Mouse (Mus musculus) cerebellum, adult 2 months (tissue): ENCODE data around the gene Gtpbp1. TPM values are rescaled to one million over a fixed set of nuclear protein-coding genes. Genes with fewer than 3 reads are reported as not detected.

ENCODE experiments used
- DNase-seq, 2 experiments: peaks; one replicate each; pipeline ENCODE4 v3.0.0; 2021
- H3K27ac ChIP-seq: fragments of 200-500 bp; 2 replicates; pipeline ENCODE4 v1.5.1; 2012; ENCODE audit warnings: low read length, control low read depth, inconsistent platforms; ENCODE audit not compliant: insufficient read depth
- H3K27me3 ChIP-seq: fragments of 200-500 bp; 2 replicates; pipeline ENCODE4 v1.6.1; 2012; ENCODE audit warnings: inconsistent platforms, mild to moderate bottlenecking, low read length, moderate library complexity; ENCODE audit not compliant: control insufficient read depth, insufficient read depth
- H3K4me1 ChIP-seq: fragments of 200-500 bp; 2 replicates; pipeline ENCODE4 v1.6.1; 2011; ENCODE audit warnings: low read length; ENCODE audit not compliant: control insufficient read depth, insufficient read depth
- H3K4me3 ChIP-seq: fragments of 200-500 bp; replicated peaks from 2 replicates; pipeline ENCODE3; 2011; ENCODE audit warnings: mild to moderate bottlenecking, low read depth, low read length, control low read depth; ENCODE audit not compliant: insufficient read depth
- CTCF ChIP-seq: fragments of 200-500 bp; IDR thresholded peaks from 2 replicates; pipeline ENCODE4 v1.5.1; 2011; ENCODE audit warnings: low read depth, mild to moderate bottlenecking, control low read depth, low read length, moderate library complexity, borderline replicate concordance; ENCODE audit not compliant: insufficient read depth
- POLR2A ChIP-seq: fragments of 200-500 bp; IDR thresholded peaks from 2 replicates; pipeline ENCODE4 v1.6.1; 2011; ENCODE audit warnings: low read length, control low read depth, borderline replicate concordance; ENCODE audit not compliant: insufficient read depth
- WGBS: fragments of 180-500 bp; shearing (Covaris S2); methylation state at CpG from one replicate; pipeline ENCODE4 v1.1.7; 2018; 5-methylcytosine and 5-hydroxymethylcytosine counted together
- polyA plus RNA-seq: library from polyadenylated mRNA; depleted of rRNA; stranded (reverse); fragments of >200 nt; gene quantifications from 2 replicates; pipeline ENCODE4 v1.2.3, GENCODE M21; 2012

Gtpbp1 gene
- polyA plus RNA-seq, 1 experiment: 52.5 TPM

DNA sequence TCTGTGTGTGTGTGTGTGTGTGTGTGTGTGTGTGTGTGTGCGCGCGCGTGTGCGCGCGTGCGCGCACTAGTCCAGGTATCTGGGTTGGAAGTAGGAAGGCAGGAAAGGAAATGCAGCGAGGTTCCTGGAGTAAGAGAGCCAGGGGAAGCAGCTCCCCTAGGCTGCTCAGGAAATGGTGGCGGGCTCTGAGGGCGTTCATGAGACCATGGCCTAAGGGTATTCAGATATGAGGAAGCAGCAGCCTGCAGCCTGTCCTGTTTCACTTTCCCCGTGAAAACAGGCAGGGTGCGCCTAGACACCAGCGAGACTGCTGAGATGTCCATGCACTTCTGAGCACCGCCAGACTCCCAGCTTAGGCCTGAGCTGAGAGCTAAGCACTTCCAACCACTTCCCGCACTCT lies 61.1 kb downstream of the Gtpbp1 start:
- H3K27me3 ChIP-seq: no peaks in the 10 kb centered on the region
- WGBS: 91% methylated on average over 17 of the region's 17 CpGs
- DNase-seq: no peak
- H3K4me1 ChIP-seq: 0 out of 2 replicates have a peak, but pooled peaks cover 2% of the 10 kb centered on the region
- no peak for TF ChIP-seq POLR2A
- TF ChIP-seq CTCF: no peak
- H3K27ac ChIP-seq: no peak overlapping the region
- no peak overlapping the region for H3K4me3 ChIP-seq

DNA sequence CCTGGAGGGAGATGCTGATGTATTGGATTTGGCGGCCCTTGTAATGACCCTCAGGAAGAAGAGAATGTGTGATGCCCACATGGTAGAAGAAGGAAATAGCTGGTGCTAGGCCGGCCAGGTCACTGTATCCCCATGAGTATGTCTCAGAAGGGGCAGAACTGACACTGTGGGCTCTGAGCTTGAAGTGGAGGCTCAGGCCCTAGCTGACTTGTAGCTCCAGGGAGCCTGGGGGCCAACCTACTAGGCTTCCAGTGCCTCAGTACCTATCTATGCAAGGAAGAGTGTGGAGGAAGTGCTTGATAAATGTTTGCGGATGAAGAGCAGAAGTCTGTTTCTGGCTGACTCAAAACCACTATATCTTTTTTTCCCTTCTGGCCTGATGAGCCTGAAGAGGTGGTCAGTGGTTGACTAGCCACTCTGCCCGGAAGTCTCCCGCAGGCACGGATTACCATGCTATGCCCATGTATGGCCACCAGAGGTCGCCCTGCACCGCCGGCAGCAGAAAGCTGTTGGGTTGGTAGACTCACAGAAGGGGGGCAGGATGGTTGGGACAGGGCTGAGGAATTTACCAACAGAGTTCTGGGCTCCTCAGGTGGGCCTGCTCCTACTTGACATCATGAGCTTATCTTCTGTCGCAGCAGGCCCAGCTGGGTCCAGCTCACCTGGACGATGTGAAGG lies 62.2 kb downstream of the Gtpbp1 start:
- peak; percentile 82 to 87 for DNase-seq
- Histone ChIP-seq H3K27me3 (no peaks in the 10 kb centered on the region), H3K27ac (no peak overlapping the region), H3K4me1 (0 out of 2 replicates have a peak, but pooled peaks cover 2% of the 10 kb centered on the region), H3K4me3 (no peak overlapping the region)
- WGBS: 24% methylated on average over 11 of the region's 11 CpGs
- no peak for TF ChIP-seq POLR2A
- peak; percentile 97 for TF ChIP-seq CTCF

DNA sequence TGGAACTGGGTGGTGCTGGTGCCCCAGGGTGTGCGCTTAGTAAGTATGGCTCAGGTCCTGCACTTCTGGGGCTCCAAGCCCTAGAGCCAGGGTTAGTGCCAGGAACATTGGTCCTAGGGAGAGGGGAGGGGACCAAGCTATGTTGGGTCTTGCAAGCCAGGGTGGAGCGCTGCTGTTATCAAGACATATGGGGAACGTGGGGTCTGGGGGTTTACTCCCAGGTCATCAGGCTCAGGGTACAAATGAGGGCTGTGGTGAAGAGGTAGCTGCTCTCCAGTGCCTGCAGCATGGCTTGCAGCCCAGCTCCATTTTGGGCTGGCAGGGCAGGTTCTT lies 62.7 kb downstream of the Gtpbp1 start:
- Histone ChIP-seq H3K4me3 (no peak overlapping the region), H3K27me3 (no peaks in the 10 kb centered on the region), H3K4me1 (0 out of 2 replicates have a peak, but pooled peaks cover 2% of the 10 kb centered on the region), H3K27ac (no peak overlapping the region)
- DNase-seq: no peak
- TF ChIP-seq CTCF (no peak), POLR2A (no peak)
- 100% methylated on average over 3 of the region's 3 CpGs for WGBS

DNA sequence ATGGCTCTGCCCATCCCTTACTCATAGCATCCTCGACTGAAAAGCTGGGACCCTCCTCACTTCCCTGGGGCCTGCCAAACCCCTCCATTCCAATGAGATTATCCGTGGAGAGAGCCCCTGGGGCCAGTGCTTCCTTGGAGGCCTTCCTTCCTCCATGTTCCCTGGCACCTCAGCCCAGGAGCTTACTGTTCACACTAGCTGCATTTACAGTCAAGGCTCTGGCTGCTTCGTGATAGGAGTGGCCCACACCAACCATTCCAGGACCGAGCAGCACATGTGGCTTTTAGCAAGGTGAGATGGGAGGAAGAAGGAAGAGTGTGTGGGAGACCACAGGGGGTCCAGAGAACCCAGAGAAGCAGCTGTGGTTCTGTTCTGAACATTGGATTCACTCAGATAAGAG lies 63.2 kb downstream of the Gtpbp1 start:
- H3K27ac ChIP-seq: no peak overlapping the region
- 66% methylated on average over 4 of the region's 4 CpGs for WGBS
- 0 out of 2 replicates have a peak, but pooled peaks cover 2% of the 10 kb centered on the region for H3K4me1 ChIP-seq
- TF ChIP-seq CTCF (no peak), POLR2A (no peak)
- H3K27me3 ChIP-seq: no peaks in the 10 kb centered on the region
- DNase-seq: no peak
- no peak overlapping the region for H3K4me3 ChIP-seq

DNA sequence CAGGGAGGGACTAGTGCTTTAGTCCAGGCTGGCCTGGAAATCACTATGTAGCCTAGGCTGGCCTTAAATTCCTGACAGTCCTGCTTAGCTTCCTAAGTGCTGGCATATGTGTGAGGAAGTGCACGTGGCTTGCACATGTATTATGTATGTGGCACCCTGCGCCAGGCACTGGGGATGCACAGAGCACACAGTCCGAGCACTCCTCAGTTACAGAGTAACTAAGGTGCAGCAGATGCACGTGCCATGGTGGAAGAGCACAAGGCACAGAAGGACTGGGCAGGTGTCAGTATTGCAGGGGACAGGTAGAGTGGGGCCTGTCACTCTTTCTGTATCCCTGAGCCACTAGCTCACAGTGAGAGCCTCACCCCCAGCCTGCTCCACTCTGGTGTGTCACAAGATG lies 64.5 kb downstream of the Gtpbp1 start:
- H3K4me3 ChIP-seq: no peak overlapping the region
- H3K4me1 ChIP-seq: 0 out of 2 replicates have a peak, but pooled peaks cover 2% of the 10 kb centered on the region
- H3K27me3 ChIP-seq: no peaks in the 10 kb centered on the region
- WGBS: 92% methylated on average over 4 of the region's 4 CpGs
- no peak for DNase-seq
- no peak overlapping the region for H3K27ac ChIP-seq
- TF ChIP-seq POLR2A: no peak

DNA sequence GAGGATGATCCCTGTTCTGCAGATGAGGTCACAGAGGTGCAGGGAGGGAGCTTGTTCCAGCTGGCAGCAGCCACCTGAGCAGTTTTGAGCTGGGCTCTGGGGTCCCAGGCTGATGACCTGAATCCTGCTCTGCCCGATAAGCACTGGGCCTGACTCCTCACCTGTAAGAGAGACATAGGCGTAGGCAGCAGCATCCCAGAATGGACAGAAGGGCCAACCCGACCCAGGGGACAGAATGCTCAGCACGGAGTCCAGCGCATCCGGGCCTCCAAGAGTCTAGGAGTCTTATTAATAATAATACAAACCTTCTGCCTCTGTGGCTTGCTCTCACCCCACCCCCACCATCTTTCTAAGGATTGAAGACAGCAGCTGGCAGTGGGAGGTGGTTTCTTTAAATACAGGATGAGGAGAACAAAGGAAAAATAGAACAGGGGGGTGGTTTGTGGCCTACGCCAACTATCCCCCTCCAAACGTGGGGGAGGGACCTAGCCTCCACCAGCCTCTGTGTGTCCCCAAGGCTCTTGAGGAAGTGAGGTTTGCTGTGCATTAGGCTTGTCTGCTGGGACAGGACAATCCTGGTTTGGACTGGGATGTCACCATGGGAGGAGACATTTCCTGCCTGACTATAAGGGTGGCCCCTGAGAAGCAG lies 65.5 kb downstream of the Gtpbp1 start:
- WGBS: 66% methylated on average over 8 of the region's 8 CpGs

DNA sequence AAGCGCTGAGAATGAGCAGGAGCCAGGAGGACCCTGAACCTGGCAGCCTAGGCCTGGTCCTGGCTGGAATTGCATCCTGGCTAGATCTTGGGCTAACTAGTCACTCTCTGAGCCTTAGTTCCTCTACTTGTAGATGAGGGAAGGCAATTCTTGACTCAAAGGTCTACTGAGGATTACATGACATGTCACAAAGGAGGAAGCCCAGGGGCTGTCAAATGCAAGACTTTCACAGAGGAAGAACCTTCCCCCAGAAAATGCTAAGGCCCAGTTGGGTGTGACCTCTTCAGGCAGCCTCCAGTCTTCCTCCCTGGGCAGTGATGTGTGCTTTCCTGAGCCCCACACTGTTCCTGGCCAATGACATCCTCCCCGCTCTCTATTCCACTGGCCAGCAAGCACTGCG lies 66.5 kb downstream of the Gtpbp1 start:
- no peak for TF ChIP-seq CTCF
- TF ChIP-seq POLR2A: no peak
- H3K4me1 ChIP-seq: peaks cover 2% of the 10 kb centered on the region; the same call in 1 of the 2 replicates
- no peak overlapping the region for H3K4me3 ChIP-seq
- no peak for DNase-seq
- no peaks in the 10 kb centered on the region for H3K27me3 ChIP-seq
- WGBS: 92% methylated on average over 3 of the region's 3 CpGs
- no peak overlapping the region for H3K27ac ChIP-seq

More for the DNA sequence above, 65.5 kb downstream of the Gtpbp1 start:
- DNase-seq: no peak
- Histone ChIP-seq H3K4me3 (no peak overlapping the region), H3K4me1 (0 out of 2 replicates have a peak, but pooled peaks cover 2% of the 10 kb centered on the region), H3K27ac (no peak overlapping the region), H3K27me3 (no peaks in the 10 kb centered on the region)
- TF ChIP-seq CTCF (no peak), POLR2A (no peak)

DNA sequence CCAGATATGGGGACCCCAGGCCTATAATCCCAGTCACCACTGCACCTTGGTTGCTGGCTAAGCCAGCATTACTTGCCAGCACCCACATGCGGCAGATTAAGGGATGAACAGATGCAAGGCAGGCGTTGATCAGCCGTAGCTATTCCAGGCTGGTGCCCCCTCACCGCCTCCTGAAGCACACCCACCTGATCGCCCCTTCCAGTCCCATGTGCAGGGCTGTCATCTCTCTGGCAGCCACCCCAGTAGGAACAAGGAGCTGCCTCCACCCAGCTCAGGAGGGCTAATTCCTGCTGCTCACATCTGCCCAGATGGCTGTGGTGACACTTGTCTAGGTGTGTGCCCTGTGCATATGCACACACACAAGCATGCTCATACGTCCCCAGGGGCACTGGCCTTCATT lies 70.3 kb downstream of the Gtpbp1 start:
- Histone ChIP-seq H3K4me1 (peaks cover 38% of the 10 kb centered on the region), H3K4me3 (no peak overlapping the region), H3K27me3 (no peaks in the 10 kb centered on the region), H3K27ac (no peak overlapping the region)
- WGBS: 74% methylated on average over 6 of the region's 6 CpGs
- no peak for DNase-seq
- TF ChIP-seq POLR2A: no peak
- no peak for TF ChIP-seq CTCF
